Mouse (Mus musculus) MEL (cell line): ENCODE measurements around the gene Fam219a. TPM values are rescaled to one million over a fixed set of nuclear protein-coding genes. Genes with fewer than 3 reads are reported as not detected.

Experiments used
- DNase-seq: peaks from one replicate; pipeline ENCODE4 v3.0.0; 2011; ENCODE audit warnings: low read depth, low spot score
- H3K27ac ChIP-seq: 2 replicates; pipeline ENCODE4 v1.5.1; 2012; ENCODE audit warnings: low read depth, mild to moderate bottlenecking, control low read depth, low read length, moderate library complexity; ENCODE audit not compliant: control insufficient read depth
- H3K27me3 ChIP-seq, 2 experiments: fragments of 150-350 bp in 1 of 2; sonication (generic) in 1 of 2; 2 replicates each; pipeline ENCODE4 v1.6.1; 2012; ENCODE audit warnings: low read length in 2 of 2, mild to moderate bottlenecking in 2 of 2, improper control_type of control experiment in 1 of 2, moderate library complexity in 1 of 2; ENCODE audit not compliant: insufficient read depth in 2 of 2, control insufficient read depth in 1 of 2
- H3K36me3 ChIP-seq, 2 experiments: 2 replicates each; pipeline ENCODE4 v1.6.1; 2012 to 2014; ENCODE audit warnings: low read length in 2 of 2, improper control_type of control experiment in 1 of 2, inconsistent platforms in 1 of 2, mild to moderate bottlenecking in 1 of 2; ENCODE audit not compliant: insufficient read depth in 2 of 2, control insufficient read depth in 1 of 2
- H3K4me1 ChIP-seq, 2 experiments: fragments of 150-350 bp in 1 of 2; sonication (generic) in 1 of 2; 2 replicates each; pipeline ENCODE4 v1.6.1; 2012; ENCODE audit warnings: low read length in 2 of 2, improper control_type of control experiment in 1 of 2, mild to moderate bottlenecking in 1 of 2; ENCODE audit not compliant: insufficient read depth in 2 of 2, control insufficient read depth in 1 of 2
- H3K4me3 ChIP-seq, 2 experiments: fragments of 150-350 bp in 1 of 2; sonication (generic) in 1 of 2; 2 replicates each; pipeline ENCODE4 v1.5.1; 2012; ENCODE audit warnings: low read depth in 2 of 2, low read length in 2 of 2, mild to moderate bottlenecking in 2 of 2, moderate library complexity in 2 of 2, control low read depth in 1 of 2, improper control_type of control experiment in 1 of 2; ENCODE audit not compliant: control insufficient read depth in 1 of 2, insufficient read depth in 1 of 2
- H3K79me2 ChIP-seq: 2 replicates; pipeline ENCODE4 v1.6.1; 2012; ENCODE audit warnings: mild to moderate bottlenecking, low read length, moderate library complexity; ENCODE audit not compliant: control insufficient read depth, poor library complexity, insufficient read depth
- H3K9ac ChIP-seq: 2 replicates; pipeline ENCODE4 v1.6.1; 2012; ENCODE audit warnings: low read depth, mild to moderate bottlenecking, control low read depth, low read length, moderate library complexity; ENCODE audit not compliant: control insufficient read depth, poor library complexity, severe bottlenecking
- H3K9me3 ChIP-seq: fragments of 150-350 bp; sonication (generic); replicated peaks from 2 replicates; pipeline ENCODE4 v1.6.1; 2012; ENCODE audit warnings: mild to moderate bottlenecking, low read length, improper control_type of control experiment, moderate library complexity; ENCODE audit not compliant: insufficient read depth
- BHLHE40 ChIP-seq: IDR thresholded peaks from 2 replicates; pipeline ENCODE4 v1.6.1; 2012; ENCODE audit warnings: low read depth, mild to moderate bottlenecking, inconsistent platforms, low read length, improper control_type of control experiment, borderline replicate concordance
- CTCF ChIP-seq, 3 experiments: IDR thresholded peaks in 2 of 3; conservative IDR thresholded peaks in 1 of 3; 2 replicates each; pipeline ENCODE4 v1.5.1; 2011 to 2012; ENCODE audit warnings: low read length in 3 of 3, low read depth in 2 of 3, mild to moderate bottlenecking in 2 of 3, improper control_type of control experiment in 1 of 3, inconsistent platforms in 1 of 3, mixed read lengths in 1 of 3, moderate library complexity in 1 of 3; ENCODE audit not compliant: control insufficient read depth in 1 of 3, insufficient read depth in 1 of 3, poor library complexity in 1 of 3, severe bottlenecking in 1 of 3
- ELF1 ChIP-seq: IDR thresholded peaks from 2 replicates; pipeline ENCODE4 v1.6.1; 2014; ENCODE audit warnings: low read depth, mild to moderate bottlenecking, inconsistent platforms, low read length, improper control_type of control experiment, moderate library complexity
- GABPA ChIP-seq: IDR thresholded peaks from 2 replicates; pipeline ENCODE4 v1.6.1; 2012; ENCODE audit warnings: low read depth, mild to moderate bottlenecking, inconsistent platforms, low read length, improper control_type of control experiment, moderate library complexity
- GATA1 ChIP-seq: IDR thresholded peaks from 2 replicates; pipeline ENCODE4 v1.6.1; 2011; ENCODE audit warnings: low read depth, low read length, improper control_type of control experiment
- HCFC1 ChIP-seq: IDR thresholded peaks from 2 replicates; pipeline ENCODE4 v1.6.1; 2012; ENCODE audit warnings: low read depth, mild to moderate bottlenecking, inconsistent platforms, low read length, improper control_type of control experiment, moderate library complexity
- JUND ChIP-seq: IDR thresholded peaks from 2 replicates; pipeline ENCODE4 v1.6.1; 2011; ENCODE audit warnings: low read depth, mild to moderate bottlenecking, improper control_type of control experiment, low read length
- MAFK ChIP-seq: IDR thresholded peaks from 2 replicates; pipeline ENCODE4 v1.6.1; 2011; ENCODE audit warnings: low read depth, mild to moderate bottlenecking, low read length, improper control_type of control experiment, borderline replicate concordance
- MAZ ChIP-seq: IDR thresholded peaks from 2 replicates; pipeline ENCODE4 v1.6.1; 2012; ENCODE audit warnings: low read depth, mild to moderate bottlenecking, inconsistent platforms, low read length, improper control_type of control experiment
- MEF2A ChIP-seq: IDR thresholded peaks from 2 replicates; pipeline ENCODE4 v1.6.1; 2014; ENCODE audit warnings: low read depth, mild to moderate bottlenecking, inconsistent platforms, low read length, improper control_type of control experiment; ENCODE audit not compliant: poor library complexity, insufficient replicate concordance, severe bottlenecking; ENCODE audit errors: extremely low read depth
- POLR2AphosphoS5 ChIP-seq: IDR thresholded peaks from 2 replicates; pipeline ENCODE4 v1.6.1; 2012; ENCODE audit warnings: low read depth, borderline replicate concordance, mild to moderate bottlenecking, inconsistent platforms, low read length, moderate library complexity, mixed read lengths
- RAD21 ChIP-seq: IDR thresholded peaks from 2 replicates; pipeline ENCODE4 v1.6.1; 2011; ENCODE audit warnings: mild to moderate bottlenecking, low read depth, low read length, improper control_type of control experiment
- TCF12 ChIP-seq: IDR thresholded peaks from 2 replicates; pipeline ENCODE4 v1.6.1; 2014; ENCODE audit warnings: low read depth, mild to moderate bottlenecking, inconsistent platforms, low read length, improper control_type of control experiment, moderate library complexity
- UBTF ChIP-seq: IDR thresholded peaks from 2 replicates; pipeline ENCODE4 v1.6.1; 2012; ENCODE audit warnings: low read depth, mild to moderate bottlenecking, inconsistent platforms, low read length, improper control_type of control experiment, moderate library complexity, borderline replicate concordance; ENCODE audit not compliant: insufficient read depth
- USF1 ChIP-seq: IDR thresholded peaks from 2 replicates; pipeline ENCODE4 v1.6.1; 2014; ENCODE audit warnings: low read depth, mild to moderate bottlenecking, inconsistent platforms, low read length, improper control_type of control experiment, moderate library complexity
- USF2 ChIP-seq, 2 experiments: IDR thresholded peaks; 2 replicates each; pipeline ENCODE4 v1.6.1; 2011 to 2012; ENCODE audit warnings: improper control_type of control experiment in 2 of 2, low read length in 2 of 2, borderline replicate concordance in 1 of 2, inconsistent platforms in 1 of 2, low read depth in 1 of 2, mild to moderate bottlenecking in 1 of 2; ENCODE audit not compliant: insufficient read depth in 1 of 2
- ZC3H11A ChIP-seq: IDR thresholded peaks from 2 replicates; pipeline ENCODE4 v1.6.1; 2012; ENCODE audit warnings: low read depth, mild to moderate bottlenecking, inconsistent platforms, low read length, improper control_type of control experiment
- ZKSCAN1 ChIP-seq: IDR thresholded peaks from 2 replicates; pipeline ENCODE4 v1.6.1; 2012; ENCODE audit warnings: low read depth, mild to moderate bottlenecking, inconsistent platforms, low read length, improper control_type of control experiment, moderate library complexity
- polyA plus RNA-seq, 2 experiments: library from polyadenylated mRNA; stranded (reverse) in 1 of 2; unstranded in 1 of 2; fragments of >175 nt in 1 of 2; fragments of >200 nt in 1 of 2; gene quantifications; 2 replicates each; pipeline versions ENCODE4 v1.2.1 to v1.2.4; 2012; ENCODE audit warnings: low replicate concordance in 2 of 2, low read depth in 1 of 2; ENCODE audit not compliant: insufficient read length in 2 of 2, insufficient read depth in 1 of 2, missing spikeins in 1 of 2
- total RNA-seq: library from RNA; depleted of rRNA; stranded (reverse); fragments of 300-350 nt; gene quantifications from 2 replicates; pipeline ENCODE4 v1.2.3, GENCODE M21; 2012

Fam219a gene
- total and polyA plus RNA-seq, 3 experiments = 0.85 to 3.8 TPM; not detected in 1

GRCm38 (mm10) chr4:41471384-41471689, 98.0 kb downstream of the Fam219a start (continued):
- TF ChIP-seq ZC3H11A (no peak), TCF12 (no peak), USF1 (no peak), RAD21 (no peak)

GRCm38 (mm10) chr4:41470684-41471383, 98.5 kb downstream of the Fam219a start:
- no peaks in the 10 kb centered on the region for H3K27me3 ChIP-seq
- no peak overlapping the region for H3K4me3 ChIP-seq
- no peak overlapping the region for H3K9ac ChIP-seq
- H3K9me3 ChIP-seq = no peaks in the 10 kb centered on the region
- H3K27ac ChIP-seq = no peak overlapping the region
- H3K36me3 ChIP-seq = no peaks in the 10 kb centered on the region
- peaks cover 0 to 1% of the 10 kb centered on the region in 2 experiments; a peak in 1 of 4 replicates for H3K4me1 ChIP-seq
- TF ChIP-seq GABPA (no peak), HCFC1 (0 out of 2 replicates have a peak, but pooled peaks have one; percentile 20)
- no peak for DNase-seq
- no peaks in the 10 kb centered on the region for H3K79me2 ChIP-seq

- Histone ChIP-seq H3K9ac (no peak overlapping the region), H3K79me2 (no peaks in the 10 kb centered on the region; the same call in 1 of the 2 replicates), H3K27me3 (no peaks in the 10 kb centered on the region), H3K4me3 (no peak overlapping the region), H3K9me3 (no peaks in the 10 kb centered on the region), H3K36me3 (peaks cover 0 to 2% of the 10 kb centered on the region in 2 experiments; a peak in 1 of 4 replicates), H3K27ac (no peak overlapping the region), H3K4me1 (peaks cover 0 to 3% of the 10 kb centered on the region in 2 experiments; a peak in 1 of 4 replicates)
- DNase-seq = no peak
- TF ChIP-seq JUND = no peak
- TF ChIP-seq GABPA = no peak
- no peak for TF ChIP-seq CTCF (IDR thresholded peaks at IDR 0.05 in 2 of 3, conservative IDR thresholded peaks at IDR 0.05 in 1 of 3; ENCODE audit: control insufficient read depth in 1 of 3, insufficient read depth in 1 of 3, low read depth in 2 of 3, low read length in 3 of 3, poor library complexity in 1 of 3, severe bottlenecking in 1 of 3)
- no peak for TF ChIP-seq ELF1
- TF ChIP-seq MAFK = no peak
- TF ChIP-seq BHLHE40 = no peak
- no peak for TF ChIP-seq ZKSCAN1
- TF ChIP-seq HCFC1 = no peak
- no peak for TF ChIP-seq MEF2A
- TF ChIP-seq POLR2AphosphoS5 = no peak
- TF ChIP-seq USF1 = no peak
- TF ChIP-seq GATA1 = no peak
- no peak for TF ChIP-seq USF2 (IDR thresholded peaks at IDR 0.05; ENCODE audit: borderline replicate concordance in 1 of 2, insufficient read depth in 1 of 2, low read depth in 1 of 2, low read length in 2 of 2)
- no peak for TF ChIP-seq TCF12
- no peak for TF ChIP-seq MAZ
- TF ChIP-seq UBTF = no peak
Measured at GRCm38 (mm10) chr4:41470051-41470683, 99.2 kb downstream of the Fam219a start.
